Mouse (Mus musculus) retina, embryonic 14.5 days (tissue): Measurements from ENCODE around the gene Prkcb.

Experiments
- DNase-seq: peaks from one replicate; pipeline ENCODE4 v3.0.0-alpha.2; 2015; ENCODE audit warnings: low spot score

The Prkcb gene

DNA sequence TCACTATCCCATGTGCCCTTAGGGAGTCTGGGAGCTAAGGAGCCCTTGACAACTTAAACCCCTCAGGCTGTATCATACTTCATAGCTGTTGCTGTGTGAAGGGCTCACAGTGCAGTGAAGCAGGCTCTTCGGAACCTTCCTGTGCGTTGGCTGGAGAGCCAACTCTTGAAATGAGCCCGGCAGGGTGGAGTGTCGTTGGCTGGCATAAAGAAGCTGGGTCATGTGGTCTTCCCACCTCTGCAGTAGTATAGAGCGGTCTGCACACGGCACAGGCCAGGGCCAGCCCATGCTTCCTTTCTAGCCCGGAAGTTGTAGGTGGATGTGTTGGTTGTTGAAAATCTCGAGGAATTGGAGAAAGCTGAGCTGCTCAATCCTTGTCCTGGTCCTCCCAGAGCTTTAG is 179.3 kb downstream of the Prkcb start:
- no peak for DNase-seq

DNA sequence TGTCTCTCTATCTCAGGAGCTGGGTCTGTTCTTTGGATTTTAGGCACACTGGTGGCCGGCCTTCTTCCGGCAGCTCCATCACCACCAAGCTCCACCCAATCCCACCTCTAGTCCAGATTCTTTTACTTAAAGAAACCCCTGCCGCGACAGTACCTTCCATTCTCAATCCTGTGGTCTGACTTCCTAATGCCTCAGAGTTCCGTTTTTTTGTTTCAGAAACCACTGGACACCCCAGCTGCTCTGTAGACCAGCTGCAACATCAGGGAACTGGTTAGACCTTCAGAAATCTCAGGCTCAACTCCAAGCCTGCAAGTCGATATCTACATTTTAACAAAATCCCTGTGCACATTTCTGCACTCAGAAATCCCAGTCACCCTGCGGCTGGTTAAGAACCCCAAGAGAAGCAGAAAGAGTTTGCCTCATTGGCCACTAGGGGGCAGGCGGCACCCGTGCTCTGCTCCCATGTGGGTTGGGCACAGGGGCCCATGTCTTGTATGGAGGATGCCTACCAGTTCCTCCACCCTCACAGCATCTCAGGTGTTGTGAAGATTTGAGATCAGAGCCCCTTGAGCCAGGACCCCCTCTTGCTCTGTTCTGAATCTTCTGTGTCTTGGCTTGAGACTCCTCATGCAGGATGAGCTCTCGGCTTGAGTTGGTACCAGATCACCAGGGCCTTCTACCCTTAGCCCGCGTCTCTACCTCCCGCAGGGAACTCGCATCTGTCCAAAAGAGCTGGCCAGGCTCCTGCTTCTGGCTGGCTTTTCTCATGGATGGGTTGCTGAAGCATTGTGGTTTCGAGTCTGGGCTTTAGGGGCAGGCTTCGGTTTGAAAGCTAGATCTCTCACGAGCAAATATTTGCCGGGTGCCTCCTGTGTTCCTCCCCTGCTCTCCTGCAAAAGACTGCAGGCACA is 182.1 kb downstream of the Prkcb start:
- peak; percentile 91 for DNase-seq

DNA sequence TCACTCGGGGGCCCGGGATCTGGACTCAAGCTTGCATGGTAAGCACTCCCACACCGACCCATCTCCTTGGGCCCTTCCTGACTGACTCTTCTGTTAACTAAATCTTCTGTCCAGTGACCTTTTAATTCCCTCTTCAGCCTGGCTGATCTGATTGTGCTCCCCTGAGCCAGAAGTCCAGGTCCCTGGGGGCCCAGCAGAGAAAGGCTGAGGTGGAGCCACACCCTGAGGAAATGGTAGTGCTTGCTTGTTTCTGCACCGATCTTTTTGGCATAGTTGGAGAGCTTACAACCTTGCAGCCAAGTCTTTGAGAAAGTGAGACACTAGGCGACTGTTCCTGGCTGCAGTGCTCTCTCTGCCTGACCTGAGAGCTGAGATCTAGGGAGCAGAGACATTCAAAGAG is 183.7 kb downstream of the Prkcb start:
- DNase-seq, result no peak

DNA sequence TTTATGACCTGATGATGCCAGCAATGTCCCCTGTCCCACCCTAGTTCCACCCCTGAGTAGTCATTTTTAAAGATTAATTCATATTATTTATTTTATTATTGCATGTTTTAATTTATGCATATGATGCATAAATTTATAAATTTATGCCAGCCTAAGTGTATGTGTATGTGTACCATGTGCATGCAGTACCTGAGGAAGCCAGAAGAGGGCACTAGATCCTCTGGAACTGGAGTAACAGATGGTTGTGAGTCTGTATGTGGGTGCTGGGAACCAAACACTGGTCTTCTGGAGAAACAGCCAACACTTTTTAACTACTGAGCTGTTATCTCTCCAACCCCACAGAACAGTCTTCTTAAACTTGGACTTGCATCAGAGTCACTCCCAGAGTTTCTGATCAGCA is 186.5 kb downstream of the Prkcb start:
- no peak for DNase-seq

DNA sequence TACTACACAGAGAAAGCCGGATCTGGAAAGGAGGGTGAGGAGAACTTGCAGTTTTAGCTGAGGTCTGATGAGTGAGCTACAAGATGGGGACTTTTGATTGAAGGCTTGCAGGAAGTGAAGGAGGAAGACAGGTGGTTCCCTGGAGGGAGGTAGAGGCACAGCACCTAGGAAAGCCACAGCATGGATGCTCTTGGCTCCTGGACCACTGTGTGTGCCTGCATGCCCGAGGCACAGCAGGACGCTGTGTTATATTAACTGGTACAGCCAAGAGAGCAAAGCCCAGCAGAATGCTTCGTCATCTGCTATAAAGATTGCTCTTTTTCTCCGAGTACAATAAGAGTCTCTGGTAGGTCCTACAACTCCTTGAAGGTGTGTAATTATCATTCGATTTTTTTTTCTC is 188.1 kb downstream of the Prkcb start:
- DNase-seq, result no peak

DNA sequence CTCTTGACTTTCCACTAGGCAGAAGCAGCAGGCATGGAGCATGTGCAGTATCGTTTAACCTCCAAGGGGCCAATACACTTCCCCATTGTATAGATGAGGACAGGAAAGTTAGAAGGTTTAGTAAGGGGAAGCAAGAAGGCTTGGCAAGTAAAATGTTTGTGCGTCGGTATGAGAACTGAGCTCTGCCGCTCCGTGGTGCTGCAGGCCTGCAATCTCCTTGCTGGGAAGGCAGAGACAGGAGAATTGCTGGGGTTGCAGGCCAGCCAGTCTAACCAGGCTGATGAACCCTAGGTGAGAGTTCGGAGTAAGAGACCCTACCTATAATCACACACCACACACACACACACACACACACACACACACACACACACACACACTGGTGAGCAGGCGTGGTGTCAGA is 188.6 kb downstream of the Prkcb start:
- DNase-seq, result peak; percentile 37

DNA sequence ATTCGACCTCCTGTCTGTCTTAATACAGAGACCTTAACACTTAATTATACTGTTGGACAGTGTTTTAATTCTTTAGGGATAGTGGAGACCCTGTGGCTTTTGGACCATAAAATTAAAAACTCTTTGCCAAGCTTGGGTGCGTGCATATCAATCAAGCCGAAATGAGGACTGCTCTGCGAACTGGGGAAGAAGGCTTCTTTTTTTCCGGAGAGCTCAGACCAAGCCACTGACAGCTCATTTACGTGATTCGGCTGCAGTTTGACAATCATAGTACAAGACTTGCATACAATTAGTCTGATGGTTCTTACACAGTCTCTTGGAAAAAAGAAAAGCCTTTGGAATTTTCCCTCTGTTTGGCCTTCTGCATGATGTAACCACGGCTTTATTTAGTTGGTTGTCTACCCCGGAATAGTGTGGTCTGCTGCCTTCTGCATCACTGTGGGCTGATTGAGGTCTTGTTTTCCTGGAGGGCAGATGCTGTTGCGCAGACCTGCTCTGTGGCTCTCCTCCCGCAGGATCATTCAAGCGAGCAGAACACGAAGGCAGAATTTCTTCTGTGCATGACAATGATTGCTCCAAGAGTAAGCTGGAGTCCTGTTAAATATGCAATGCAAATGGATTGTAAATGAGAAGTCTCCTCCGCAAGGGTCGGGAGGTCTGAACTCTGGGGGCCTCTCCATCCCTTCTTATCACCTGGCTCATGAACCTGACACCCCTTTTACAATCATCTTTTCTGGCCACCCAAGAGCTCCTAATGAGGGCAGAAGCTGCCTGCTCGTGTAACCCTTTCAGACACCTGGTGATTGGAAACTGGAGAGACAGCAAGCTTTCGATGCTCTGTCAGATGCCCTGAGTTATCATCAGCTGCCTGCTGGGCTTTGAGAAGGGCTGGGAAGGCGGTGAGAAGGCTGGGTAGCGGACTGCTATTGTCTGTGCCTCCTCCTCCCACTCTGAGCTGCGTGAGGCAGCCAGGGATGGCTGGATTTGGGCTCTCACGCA is 189.3 kb downstream of the Prkcb start:
- DNase-seq, result peak; percentile 73

DNA sequence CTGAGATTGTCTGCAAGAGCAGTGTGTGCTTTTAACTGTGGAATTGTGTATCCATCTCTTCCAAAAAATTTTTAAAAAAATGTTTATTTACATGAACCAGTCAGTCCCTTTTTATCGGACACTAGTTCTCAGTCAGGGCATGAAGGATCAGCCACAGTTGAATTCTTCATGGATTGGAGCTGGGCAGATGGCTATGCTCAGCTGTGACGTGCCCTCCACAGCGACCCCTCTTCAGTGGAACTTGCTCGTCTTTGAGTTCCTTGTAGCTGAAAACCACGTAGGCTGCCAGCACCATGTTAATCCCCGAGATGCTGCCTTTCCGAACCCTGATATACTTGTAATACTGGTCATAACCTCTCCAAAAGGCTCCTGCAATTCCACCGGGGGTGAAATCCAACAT is 195.4 kb downstream of the Prkcb start:
- no peak for DNase-seq

DNA sequence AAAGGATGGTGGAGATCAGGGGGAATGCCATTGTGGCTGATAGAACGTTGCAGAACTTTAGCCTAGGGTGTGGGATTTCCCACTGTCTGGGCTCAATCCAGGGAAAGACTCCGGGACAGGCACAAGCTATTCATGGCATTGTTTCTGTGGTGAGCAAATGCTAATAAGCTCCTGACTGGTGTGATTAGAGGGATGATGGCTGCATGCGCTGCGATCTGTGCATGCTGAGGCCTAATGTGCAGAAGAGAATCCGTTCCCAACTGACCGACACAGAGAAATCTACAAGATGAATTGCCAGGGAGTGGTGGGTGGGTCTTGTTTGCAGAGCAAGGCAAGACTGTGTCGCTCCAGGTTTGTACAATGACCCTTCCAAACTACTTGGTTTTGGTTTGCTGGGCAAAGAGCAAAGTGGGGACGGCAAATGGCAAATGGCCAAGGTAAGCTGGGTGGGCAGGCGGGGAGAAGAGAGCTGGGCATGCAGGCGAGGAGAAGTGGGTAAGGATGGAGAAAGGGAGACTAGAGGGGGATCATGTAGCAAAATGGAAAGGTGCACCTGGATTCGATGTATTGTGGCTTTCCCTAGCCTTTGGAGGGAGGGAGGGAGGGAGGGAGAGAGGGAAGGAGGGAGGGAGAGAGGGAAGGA is 199.5 kb downstream of the Prkcb start:
- DNase-seq, result no peak

DNA sequence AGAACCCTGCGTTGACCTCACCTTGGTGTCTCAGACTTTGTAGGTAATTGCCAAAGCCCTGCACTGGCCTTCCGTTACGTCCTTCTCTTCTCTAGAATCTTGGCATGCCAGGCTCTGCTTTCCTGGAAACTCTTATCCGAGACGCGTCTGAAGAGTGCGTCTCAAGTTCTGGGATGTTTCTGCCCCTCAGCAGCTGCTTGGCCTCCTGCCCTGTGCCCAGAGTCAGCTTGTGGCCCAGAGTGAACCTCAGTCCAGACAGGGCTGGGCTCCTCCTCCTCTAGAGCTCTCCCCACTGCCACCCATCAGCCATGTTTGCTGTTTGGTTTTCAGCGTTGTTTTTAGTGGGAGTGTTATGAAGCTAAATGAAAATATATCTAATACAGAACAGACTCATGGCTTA is 203.5 kb downstream of the Prkcb start:
- no peak for DNase-seq

DNA sequence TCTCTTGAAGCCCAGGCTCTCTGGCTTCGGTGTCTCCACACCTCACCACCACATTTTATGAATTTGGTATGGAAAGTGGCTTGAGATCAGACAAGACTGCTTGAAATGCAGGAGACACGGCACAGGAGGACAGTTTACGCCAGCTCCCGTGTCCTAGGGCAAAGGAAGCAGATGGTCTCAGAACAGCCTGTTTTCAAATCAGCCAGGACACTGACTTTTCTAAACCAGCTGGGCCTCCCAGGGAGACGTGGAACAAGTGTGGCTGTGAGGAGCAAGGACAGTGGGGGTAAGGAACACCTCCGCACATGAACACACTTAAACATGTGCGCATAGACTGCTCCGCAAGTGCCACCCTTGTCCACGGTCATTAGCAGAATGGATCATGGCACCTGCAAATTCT is 204.4 kb downstream of the Prkcb start:
- no peak for DNase-seq

DNA sequence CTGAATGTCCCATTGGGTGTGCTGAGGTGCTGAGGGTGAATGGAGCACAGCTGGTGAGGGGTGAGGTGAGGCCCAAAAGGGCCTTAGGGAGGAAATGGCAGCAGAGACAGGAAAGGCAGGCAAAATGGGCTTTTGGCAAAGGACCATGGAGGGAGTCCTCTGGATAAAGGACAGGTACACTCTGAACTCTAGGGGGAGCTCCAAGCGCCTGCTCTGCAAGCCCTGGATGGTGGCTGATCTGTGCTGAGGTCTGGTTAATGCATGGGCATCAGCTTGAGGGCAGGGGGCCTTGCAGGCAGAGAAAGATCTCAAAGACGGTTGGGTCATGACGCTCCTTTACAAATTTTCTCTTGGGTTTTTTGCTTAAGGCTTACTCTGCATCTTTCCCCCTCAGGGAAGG is 205.5 kb downstream of the Prkcb start:
- DNase-seq, result peak; percentile 85

DNA sequence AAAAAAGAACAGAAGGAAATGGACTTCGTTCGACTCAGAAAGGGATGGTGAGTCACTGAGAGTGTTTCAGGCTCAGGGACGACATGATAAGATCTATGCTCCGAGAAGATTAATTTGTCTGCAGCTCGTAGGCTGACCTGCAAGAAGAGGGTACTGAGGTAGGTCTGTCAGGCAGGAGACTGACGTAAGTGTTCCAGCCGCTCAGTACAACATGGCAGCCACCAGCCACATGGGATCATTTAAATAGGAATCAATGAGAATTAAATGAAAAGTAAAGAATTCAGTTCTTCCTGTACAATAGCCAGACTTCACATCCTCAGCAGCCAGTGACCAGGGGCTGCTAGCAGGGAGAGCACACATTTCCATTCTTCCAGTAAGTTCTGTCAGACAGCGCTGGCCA is 209.0 kb downstream of the Prkcb start:
- DNase-seq, result no peak

DNA sequence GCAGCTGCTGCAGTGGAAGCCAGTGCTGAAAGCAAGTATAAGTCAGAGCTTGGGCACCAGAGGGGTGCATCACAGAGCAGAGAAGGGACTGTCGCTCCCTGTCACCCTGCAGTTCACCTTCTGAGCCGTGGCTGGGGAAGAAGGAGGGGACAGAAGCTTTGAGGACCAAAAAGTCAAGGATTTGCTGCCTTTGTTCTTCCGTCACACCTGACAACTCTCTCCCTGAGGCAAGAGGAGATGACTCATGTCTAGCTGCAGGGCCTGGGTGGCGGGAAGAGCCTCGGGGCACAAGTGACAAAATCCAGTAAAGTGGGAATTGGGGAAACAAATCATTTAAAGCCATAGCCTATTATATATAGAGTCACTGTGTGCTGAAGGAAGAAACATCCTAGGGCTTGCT is 209.9 kb downstream of the Prkcb start:
- DNase-seq, result no peak

DNA sequence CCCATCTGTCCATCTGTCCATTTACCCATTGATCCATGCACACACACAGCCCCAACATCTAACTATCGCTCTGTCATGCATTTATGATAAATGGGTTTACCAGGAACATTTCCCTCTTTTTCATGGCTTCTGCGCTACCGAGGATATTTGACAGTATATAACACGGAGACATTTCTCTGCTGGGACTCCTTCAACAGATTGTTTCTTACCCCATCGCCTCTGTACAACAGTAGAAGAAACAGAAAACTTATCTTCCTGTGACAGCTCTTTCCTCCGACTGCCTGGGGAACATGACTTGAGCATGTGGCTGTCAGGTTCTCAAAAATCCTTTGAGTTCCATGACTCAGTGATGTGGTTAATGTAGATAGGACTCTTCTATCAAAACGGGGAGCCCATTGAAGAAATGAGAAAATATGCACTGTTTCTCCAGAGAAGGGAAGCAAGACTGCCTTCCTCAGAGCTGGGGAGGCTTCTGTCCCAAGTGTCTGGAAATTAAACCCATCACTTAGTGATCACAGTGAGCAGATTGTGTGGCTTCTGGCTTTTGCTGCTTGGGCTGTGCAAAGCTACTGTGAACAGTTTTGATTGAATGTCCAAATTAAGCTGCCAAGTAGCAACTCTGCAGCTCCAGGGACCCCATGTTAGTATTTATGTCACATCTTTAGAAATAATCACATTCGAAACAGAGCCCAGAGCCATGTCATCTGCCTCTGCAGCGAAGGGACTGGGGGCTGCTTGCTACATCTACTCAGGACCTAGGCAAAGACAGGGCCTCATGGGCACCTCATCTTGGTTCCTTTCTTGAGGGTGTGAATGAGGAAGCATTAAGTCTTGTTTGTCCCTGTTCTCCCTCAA is 211.4 kb downstream of the Prkcb start:
- DNase-seq, result no peak

DNA sequence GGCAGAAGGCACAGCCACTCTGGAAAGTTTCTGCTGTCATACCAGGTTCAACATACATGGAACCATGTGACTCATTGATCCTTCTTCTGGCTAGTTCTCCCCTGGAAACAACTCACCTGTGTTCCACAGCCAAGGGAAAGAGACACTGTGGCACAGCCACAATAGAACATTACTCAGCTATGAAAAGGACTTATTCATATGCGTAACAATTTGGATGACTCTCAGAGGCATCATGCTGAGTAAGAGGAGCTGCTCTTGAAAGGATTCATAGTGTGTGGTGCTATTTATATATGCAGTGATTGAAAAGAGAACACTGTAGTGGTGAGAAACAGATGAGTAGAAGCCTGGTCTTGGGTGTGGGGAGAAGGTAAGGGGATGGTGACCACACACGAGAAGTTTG is 217.9 kb downstream of the Prkcb start:
- no peak for DNase-seq

DNA sequence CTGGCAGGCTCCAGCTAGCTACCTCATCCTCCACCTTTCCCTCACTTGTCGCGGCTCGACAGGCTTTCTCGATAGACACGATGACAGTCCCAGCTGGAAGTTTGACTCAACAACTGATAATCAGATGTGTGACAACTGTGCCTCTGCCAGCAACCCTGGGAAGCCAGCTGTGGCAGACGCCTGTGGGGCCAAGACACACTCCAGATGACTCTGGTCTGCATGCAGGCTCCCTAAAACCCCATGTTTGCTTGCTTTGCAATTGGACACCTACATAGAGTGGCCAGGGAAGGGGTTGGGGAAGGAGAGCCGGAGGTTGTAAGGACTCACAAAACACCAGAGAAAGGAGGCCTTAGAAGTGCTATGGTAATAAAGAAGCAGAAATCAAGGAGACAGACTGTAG is 221.4 kb downstream of the Prkcb start:
- DNase-seq, result no peak

DNA sequence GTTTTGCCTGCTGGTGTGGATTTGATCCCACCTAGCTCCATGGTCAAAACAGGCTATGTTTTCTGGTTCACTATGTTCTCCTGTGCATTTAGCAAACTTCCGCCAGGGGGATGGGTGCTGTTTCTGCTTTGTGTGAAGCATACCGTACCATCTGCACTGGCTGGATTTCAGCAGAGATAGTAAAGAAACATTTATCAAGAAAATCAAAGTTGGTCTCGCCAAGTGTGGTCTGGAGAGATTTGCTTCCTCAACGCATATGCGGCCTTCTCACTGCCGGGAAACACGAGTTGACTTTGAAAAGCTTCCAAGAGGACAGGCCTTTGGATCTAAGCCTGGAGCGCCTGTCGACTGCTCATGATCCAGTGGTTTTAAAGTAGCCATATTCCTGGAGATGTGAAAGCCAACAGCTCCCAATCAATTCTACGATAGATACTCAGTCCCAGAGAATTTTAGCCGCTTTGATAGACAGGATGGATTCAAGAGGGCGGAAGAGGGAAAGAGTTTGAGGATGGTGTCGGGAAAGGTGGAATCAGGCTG is 223.9 kb downstream of the Prkcb start:
- no peak for DNase-seq

DNA sequence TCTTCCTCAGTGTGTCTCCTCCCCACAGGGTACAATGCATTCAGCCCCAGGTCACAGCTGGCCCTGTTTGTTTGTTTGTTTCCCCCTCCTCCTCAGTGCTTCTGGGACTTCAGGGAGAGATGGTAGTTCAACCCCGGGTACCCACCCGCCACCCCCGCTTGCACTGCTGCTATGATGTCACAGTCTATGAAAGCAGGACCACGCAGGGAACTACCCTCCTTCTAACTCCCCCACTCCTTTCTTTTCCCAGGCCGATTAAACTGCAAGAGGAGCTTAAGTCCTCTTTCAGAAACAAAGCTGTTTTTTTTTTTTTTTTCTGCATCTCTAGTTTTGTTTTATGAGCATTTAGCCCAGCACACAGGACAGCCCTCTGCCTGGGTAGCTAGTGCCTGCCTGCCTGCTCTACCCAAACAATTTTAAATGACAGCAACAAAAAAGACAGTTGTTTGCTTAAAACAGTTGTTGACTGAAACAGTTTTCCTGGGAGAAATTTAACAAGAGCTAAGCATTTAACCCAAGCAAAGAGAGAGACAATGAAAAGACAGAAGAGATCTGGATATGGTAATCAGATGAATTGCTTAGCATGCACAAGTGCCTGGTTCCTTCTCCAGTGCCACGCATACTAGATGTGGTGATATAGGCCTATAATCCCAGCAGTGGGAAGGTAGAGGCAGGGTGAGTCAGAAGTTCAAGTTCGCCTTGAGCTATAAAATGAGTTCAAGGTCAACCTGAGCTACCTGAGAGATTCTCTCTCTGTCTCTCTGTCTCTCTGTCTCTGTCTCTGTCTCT is 232.5 kb downstream of the Prkcb start:
- DNase-seq, result no peak

DNA sequence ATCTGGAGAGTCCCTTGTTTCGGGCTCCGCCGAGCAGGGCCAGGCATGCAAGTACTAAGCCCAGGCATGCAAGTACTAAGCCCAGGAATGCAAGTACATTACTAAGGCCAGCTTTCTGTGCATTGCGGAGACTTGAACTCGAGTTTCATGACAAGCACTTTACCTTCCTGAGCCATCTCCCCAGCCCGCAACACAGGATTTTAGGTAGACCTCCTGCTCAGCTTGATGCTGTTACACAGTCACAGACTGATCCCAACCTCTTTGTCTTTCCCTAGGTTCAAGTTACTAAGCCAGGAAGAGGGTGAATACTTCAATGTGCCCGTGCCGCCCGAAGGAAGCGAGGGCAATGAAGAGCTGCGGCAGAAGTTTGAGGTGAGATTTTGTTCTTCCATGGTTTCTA is 239.7 kb downstream of the Prkcb start:
- no peak for DNase-seq
